Mouse (Mus musculus) CD8-positive naive resting alpha-beta T cell, adult 57 days (primary cell): ENCODE data around the gene AI464131. TPM values are rescaled to one million over a fixed set of nuclear protein-coding genes. Genes with fewer than 3 reads are reported as not detected.

Experiments
- total RNA-seq: library from RNA; stranded (reverse); gene quantifications from one replicate; pipeline ENCODE4 v1.2.4, GENCODE M21; 2023

Gene AI464131
- not detected for total RNA-seq

DNA sequence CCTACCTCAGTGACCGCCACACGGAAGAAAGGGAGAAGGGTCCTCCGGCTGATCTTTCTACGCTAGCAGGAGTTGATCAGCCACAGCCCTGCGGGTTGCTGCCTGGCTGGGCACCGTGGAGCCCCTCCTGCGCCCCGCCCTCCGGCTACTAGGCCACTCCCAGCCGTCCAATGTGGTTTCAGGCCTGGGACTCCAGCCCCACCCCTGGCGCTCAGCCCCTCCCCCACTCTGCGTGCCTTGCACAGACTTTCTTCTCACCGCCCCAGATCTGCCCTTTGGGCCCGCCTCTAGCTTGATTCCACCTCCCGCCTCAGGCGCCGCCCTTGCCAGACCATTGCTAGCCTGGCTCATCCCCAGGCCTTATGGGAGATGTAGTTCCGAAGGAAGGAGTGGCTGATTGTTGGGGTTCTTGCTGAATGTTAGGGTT, at the start of gene AI464131:
Gene AI464131 (minus strand): TSS at position 91 of the 427 bp plus-strand sequence.

DNA sequence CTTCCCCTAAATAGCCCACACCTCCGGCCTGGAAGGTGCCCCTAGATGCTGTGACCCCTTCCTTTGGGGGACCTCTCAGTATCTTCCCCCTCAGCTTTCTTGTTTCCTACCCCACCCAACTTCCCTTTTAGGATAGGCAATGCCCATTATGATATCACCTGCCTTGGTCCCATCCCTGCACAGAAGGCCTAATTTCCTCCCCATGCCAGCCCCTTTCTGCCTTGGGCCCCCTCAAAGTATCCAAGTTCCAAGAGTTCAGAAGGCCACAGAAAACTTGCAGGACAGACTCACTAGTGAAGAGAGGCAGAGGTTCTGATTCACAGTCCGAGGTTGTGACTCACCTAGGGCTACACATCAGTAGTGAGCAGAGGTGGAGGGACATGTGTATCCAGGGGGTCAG, 14.4 kb upstream of the AI464131 start, which contains the start of gene 1110017D15Rik:
Gene 1110017D15Rik (minus strand): TSS at position 101 of the 400 bp plus-strand sequence.

GRCm38 (mm10) chr4:41464345-41465286, 38.3 kb downstream of the AI464131 start, which contains the start of the genes Kif24 and Nudt2:
Kif24 (minus strand) TSS chr4:41464887.
Nudt2 (plus strand) TSS chr4:41465151.

Other genes starting within 250 kb of the AI464131 start
- gene Ubap2, start 227.9 kb downstream of the AI464131 start, total RNA-seq, result 70.6 TPM
- 34.8 TPM for gene Dcaf12, start 188.2 kb downstream of the AI464131 start, total RNA-seq
- 46.9 TPM for gene Ubap1, start 154.1 kb downstream of the AI464131 start, total RNA-seq
- gene Kif24, start 38.2 kb downstream of the AI464131 start, total RNA-seq, result 4.1 TPM
- gene Nudt2, start 37.9 kb downstream of the AI464131 start, total RNA-seq, result 6.9 TPM
- 0.49 TPM for gene 1110017D15Rik, start 14.3 kb upstream of the AI464131 start, total RNA-seq
- 12.2 TPM for gene Fam219a, start 66.5 kb upstream of the AI464131 start, total RNA-seq
- not detected for gene Dnaic1, start 66.7 kb upstream of the AI464131 start, total RNA-seq
- gene Enho, start 137.2 kb upstream of the AI464131 start, total RNA-seq, result not detected
- gene Cntfr, start 194.0 kb upstream of the AI464131 start, total RNA-seq, result not detected
- gene Il11ra1, start 196.9 kb upstream of the AI464131 start, total RNA-seq, result 20.6 TPM
- 34.5 TPM for gene Rpp25l, start 210.5 kb upstream of the AI464131 start, total RNA-seq
- 57.7 TPM for gene Dctn3, start 220.1 kb upstream of the AI464131 start, total RNA-seq
- not detected for gene Arid3c, start 228.1 kb upstream of the AI464131 start, total RNA-seq